Mouse (Mus musculus) heart, embryonic 11.5 days (tissue): ENCODE results near the gene Mrpl4. TPM values are rescaled to one million over a fixed set of nuclear protein-coding genes. Genes with fewer than 3 reads are reported as not detected.
"Not testable (repeated sequence)": the region's sequence is repeated elsewhere in the genome, so short reads cannot be mapped to it uniquely, and the experiment has no call there.

Experiments used
- ATAC-seq: fragments of 200-750 bp; cut with Nextera tagmentation; replicated peaks from 2 replicates; pipeline ENCODE4 v1.8.0; 2017; ENCODE audit warnings: moderate library complexity; ENCODE audit not compliant: insufficient number of reproducible peaks, low FRiP score, low TSS enrichment
- H3K27ac ChIP-seq: fragments of 300-500 bp; sonication (generic); 2 replicates; pipeline ENCODE4 v1.5.1; 2014; ENCODE audit warnings: mild to moderate bottlenecking, low read depth, low read length
- H3K27me3 ChIP-seq: fragments of 300-500 bp; sonication (generic); 2 replicates; pipeline ENCODE4 v1.6.1; 2014; ENCODE audit warnings: mild to moderate bottlenecking, low read length, mixed read lengths; ENCODE audit not compliant: control insufficient read depth, insufficient read depth
- H3K36me3 ChIP-seq: fragments of 300-500 bp; sonication (generic); 2 replicates; pipeline ENCODE4 v1.6.1; 2014; ENCODE audit warnings: mild to moderate bottlenecking, low read length, moderate library complexity, mixed read lengths; ENCODE audit not compliant: control insufficient read depth, insufficient read depth
- H3K4me1 ChIP-seq: fragments of 300-500 bp; sonication (generic); 2 replicates; pipeline ENCODE4 v1.6.1; 2014; ENCODE audit warnings: low read length; ENCODE audit not compliant: control insufficient read depth, insufficient read depth
- H3K4me2 ChIP-seq: fragments of 300-500 bp; sonication (generic); 2 replicates; pipeline ENCODE4 v1.6.1; 2014; ENCODE audit warnings: mild to moderate bottlenecking, moderate library complexity
- H3K4me3 ChIP-seq: fragments of 300-500 bp; sonication (generic); 2 replicates; pipeline ENCODE4 v1.5.1; 2014; ENCODE audit warnings: low read depth, low read length
- H3K9ac ChIP-seq: fragments of 300-500 bp; sonication (generic); 2 replicates; pipeline ENCODE4 v1.6.1; 2014; ENCODE audit warnings: mild to moderate bottlenecking, low read depth, low read length, moderate library complexity
- H3K9me3 ChIP-seq: fragments of 300-500 bp; sonication (generic); replicated peaks from 2 replicates; pipeline ENCODE4 v1.6.1; 2016; ENCODE audit warnings: low read length; ENCODE audit not compliant: control insufficient read depth
- WGBS: fragments of 180-500 bp; shearing (Covaris S2); extraction: QIAGEN DNeasy Blood & Tissue Kit; methylation state at CpG from one replicate; pipeline ENCODE4 v1.1.7; 2014; ENCODE audit not compliant: insufficient replicate concordance; 5-methylcytosine and 5-hydroxymethylcytosine counted together
- polyA plus RNA-seq: library from polyadenylated mRNA; unstranded; fragments of >200 nt; fragmentation: Nextera tagmentation; extraction: Ambion mirVana; gene quantifications from 2 replicates; pipeline ENCODE4 v1.2.1, GENCODE M21; 2014

Gene Mrpl4
- polyA plus RNA-seq, 1 experiment from 2014 or later = 147 TPM

GRCm38 (mm10) chr9:20993165-20993898 is 9.2 kb upstream of the Mrpl4 start:
- Histone ChIP-seq H3K9me3 (no peaks in the 10 kb centered on the region), H3K4me1 (peaks cover 6% of the 10 kb centered on the region; the same call in 1 of the 2 replicates), H3K9ac (no peak overlapping the region), H3K27me3 (no peaks in the 10 kb centered on the region; the same call in 1 of the 2 replicates), H3K4me2 (no peak overlapping the region), H3K36me3 (no peaks in the 10 kb centered on the region), H3K27ac (no peak overlapping the region), H3K4me3 (no peak overlapping the region)
- 55% methylated on average over 5 of the region's 5 CpGs for WGBS
- no peak for ATAC-seq

DNA sequence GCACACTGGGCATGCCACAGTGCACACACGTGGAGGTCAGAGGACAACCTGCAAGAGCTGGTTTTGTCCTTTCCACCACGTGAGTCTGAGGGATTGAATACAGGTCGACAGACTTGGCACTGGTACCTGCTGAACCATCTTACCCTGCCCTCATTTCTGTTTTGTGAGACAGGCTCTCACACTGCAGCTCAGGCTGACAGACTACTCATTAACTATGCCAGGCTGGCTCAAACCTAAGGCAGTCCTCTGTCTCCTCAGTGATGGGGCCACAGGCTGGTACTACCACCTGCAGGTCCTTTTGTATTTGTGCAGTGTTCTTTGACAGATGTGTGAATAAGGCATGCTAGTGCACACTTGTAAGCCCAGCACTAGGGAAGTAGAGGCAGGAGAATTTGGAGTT is 7.5 kb upstream of the Mrpl4 start:
- H3K27ac ChIP-seq = no peak overlapping the region
- 63% methylated on average over 3 of the region's 3 CpGs for WGBS
- H3K36me3 ChIP-seq = no peaks in the 10 kb centered on the region
- no peak for ATAC-seq
- no peak overlapping the region for H3K9ac ChIP-seq
- no peak overlapping the region for H3K4me2 ChIP-seq
- peaks cover 6% of the 10 kb centered on the region; the same call in 1 of the 2 replicates for H3K4me1 ChIP-seq
- no peak overlapping the region for H3K4me3 ChIP-seq
- no peaks in the 10 kb centered on the region for H3K9me3 ChIP-seq
- H3K27me3 ChIP-seq = no peaks in the 10 kb centered on the region

DNA sequence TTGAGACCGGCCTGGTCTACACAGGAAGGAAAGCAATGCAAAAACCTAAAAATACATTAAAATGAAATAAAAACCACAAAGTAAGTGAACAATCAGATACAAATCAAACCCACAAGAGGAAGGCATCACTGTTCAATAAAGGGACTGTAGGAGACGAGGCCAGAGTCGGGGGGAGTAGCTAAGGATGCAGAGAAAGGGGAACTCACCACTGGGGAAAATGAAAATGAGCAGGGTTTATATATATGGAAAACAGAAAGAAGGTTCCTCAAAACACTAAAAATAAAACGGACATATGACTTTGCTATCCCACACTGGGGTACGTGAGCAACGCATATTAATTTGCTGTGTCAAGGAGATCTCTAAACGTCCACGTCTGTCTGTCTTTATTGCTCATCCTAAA is 5.5 kb upstream of the Mrpl4 start:
- ATAC-seq = no peak
- Histone ChIP-seq H3K27me3 (no peaks in the 10 kb centered on the region), H3K36me3 (no peaks in the 10 kb centered on the region), H3K27ac (no peak overlapping the region), H3K4me2 (no peak overlapping the region), H3K9me3 (no peaks in the 10 kb centered on the region), H3K4me1 (no peaks in the 10 kb centered on the region), H3K4me3 (no peak overlapping the region), H3K9ac (no peak overlapping the region)
- WGBS = 83% methylated on average over 8 of the region's 8 CpGs

DNA sequence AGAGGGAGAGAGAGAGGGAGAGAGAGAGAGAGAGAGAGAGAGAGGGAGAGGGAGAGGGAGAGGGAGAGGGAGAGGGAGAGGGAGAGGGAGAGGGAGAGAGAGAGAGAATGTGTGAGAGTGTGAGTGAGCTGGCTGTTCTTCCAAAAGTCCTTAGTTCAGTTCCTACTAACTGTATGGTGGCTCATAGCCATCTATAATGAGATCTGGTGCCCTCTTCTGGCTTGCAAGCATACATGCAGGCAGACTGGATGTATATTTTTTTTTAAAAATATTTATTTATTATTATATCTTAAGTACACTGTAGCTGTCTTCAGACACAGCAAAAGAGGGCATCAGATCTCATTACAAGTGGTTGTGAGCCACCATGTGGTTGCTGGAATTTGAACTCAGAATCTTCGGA is 4.2 kb upstream of the Mrpl4 start:
- not testable (repeated sequence) for H3K9me3 ChIP-seq, H3K4me3 ChIP-seq, ATAC-seq, H3K9ac ChIP-seq, H3K36me3 ChIP-seq, H3K27ac ChIP-seq, H3K4me1 ChIP-seq, H3K4me2 ChIP-seq, H3K27me3 ChIP-seq
- WGBS = 65% methylated on average over 1 of the region's 1 CpGs

- H3K9ac ChIP-seq = no peak overlapping the region
- no peak overlapping the region for H3K4me3 ChIP-seq
- no peaks in the 10 kb centered on the region for H3K4me1 ChIP-seq
- H3K27me3 ChIP-seq = no peaks in the 10 kb centered on the region
- H3K9me3 ChIP-seq = no peaks in the 10 kb centered on the region
- no peak for ATAC-seq
- H3K36me3 ChIP-seq = no peaks in the 10 kb centered on the region
- no peak overlapping the region for H3K4me2 ChIP-seq
- H3K27ac ChIP-seq = no peak overlapping the region
These were observed 1.7 kb upstream of the Mrpl4 start for GRCm38 (mm10) chr9:21000811-21001210.

DNA sequence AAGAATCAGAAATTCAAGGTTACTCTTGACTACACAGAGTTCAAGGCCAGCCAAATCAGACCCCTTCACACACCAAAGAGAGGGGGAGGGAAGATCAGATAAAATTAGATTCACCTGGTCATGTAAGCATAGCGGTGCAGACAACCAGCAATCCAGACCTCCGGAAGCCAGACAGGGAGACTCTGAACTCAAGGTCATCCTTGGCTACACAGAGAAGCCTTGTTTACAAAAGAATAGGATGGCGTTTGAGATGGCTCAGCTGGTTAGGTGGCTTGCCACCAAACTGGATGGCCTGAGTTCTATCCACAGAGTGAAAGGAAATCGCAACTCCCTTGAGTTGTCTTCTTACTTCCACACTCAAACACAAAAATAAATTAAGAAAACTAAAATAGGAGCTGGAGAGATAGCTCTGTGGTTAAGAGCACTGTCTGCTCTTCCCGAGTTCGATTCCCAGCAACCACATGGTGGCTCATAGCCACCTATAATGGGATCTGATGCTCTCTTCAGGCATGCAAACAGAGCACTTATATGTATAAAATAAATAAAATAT is 812 bp upstream of the Mrpl4 start:
- no peak for ATAC-seq
- Histone ChIP-seq H3K27me3 (no peaks in the 10 kb centered on the region), H3K27ac (no peak overlapping the region), H3K4me3 (peak overlapping the region; percentile 80; the same call in 1 of the 2 replicates), H3K4me1 (no peaks in the 10 kb centered on the region), H3K36me3 (peaks cover 6% of the 10 kb centered on the region; the same call in 1 of the 2 replicates), H3K9ac (no peak overlapping the region), H3K9me3 (no peaks in the 10 kb centered on the region), H3K4me2 (no peak overlapping the region)
- 68% methylated on average over 6 of the region's 6 CpGs for WGBS

DNA sequence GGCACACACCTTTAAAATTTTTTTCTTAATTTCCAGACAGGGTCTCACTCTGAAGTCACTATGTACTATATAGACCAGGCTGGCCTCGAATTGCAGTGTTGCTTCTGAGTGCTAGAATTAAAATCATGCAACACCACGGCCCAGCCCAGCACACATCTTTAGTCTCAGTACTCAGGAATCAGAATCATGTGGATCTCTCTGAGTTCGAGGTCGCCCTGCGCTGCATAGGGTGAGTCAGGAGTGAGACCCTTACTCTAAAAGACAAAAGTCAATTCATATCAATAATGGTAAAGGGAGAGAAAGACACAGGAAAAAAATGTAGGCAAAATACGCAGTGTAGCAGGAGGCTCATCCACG is 290 bp upstream of the Mrpl4 start:
- Histone ChIP-seq H3K9ac (peak overlapping the region; percentile 89), H3K36me3 (peaks cover 9% of the 10 kb centered on the region; the same call in 1 of the 2 replicates), H3K4me1 (no peaks in the 10 kb centered on the region), H3K4me3 (peak overlapping the region; percentile 80), H3K9me3 (no peaks in the 10 kb centered on the region), H3K4me2 (peak overlapping the region; percentile 89), H3K27me3 (no peaks in the 10 kb centered on the region), H3K27ac (peak overlapping the region; percentile 73)
- no peak for ATAC-seq
- 15% methylated on average over 7 of the region's 7 CpGs for WGBS

DNA sequence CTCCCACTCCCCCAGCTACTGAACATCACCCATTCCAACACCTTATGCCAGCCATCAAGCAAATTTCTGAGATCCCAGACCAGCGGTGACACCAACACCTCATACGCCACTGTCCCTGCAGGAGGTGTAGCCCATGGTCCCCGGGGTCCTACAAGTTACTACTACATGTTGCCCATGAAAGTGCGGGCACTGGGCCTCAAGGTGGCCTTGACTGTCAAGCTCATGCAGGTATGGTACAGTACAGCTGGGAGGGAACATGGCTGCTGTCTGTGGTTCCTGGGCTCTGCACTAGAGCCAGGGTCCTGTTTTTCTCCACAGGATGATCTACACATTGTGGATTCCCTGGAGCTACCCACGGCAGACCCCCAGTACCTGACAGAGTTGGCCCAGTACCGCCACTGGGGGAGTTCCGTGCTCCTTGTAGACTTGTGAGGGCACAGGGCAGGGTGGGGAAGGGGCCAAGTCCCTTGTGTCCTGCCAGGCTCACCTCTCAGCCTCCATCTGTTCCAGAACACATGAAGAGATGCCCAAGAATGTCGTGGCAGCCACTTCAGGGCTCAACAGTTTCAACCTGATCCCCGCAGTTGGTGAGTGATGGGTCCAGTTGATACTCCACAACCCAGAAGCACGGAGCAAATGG is 4.9 kb downstream of the Mrpl4 start:
- Histone ChIP-seq H3K4me2 (no peak overlapping the region), H3K4me1 (no peaks in the 10 kb centered on the region), H3K9ac (no peak overlapping the region), H3K9me3 (no peaks in the 10 kb centered on the region), H3K4me3 (no peak overlapping the region), H3K27ac (no peak overlapping the region), H3K27me3 (no peaks in the 10 kb centered on the region), H3K36me3 (peaks cover 22% of the 10 kb centered on the region)
- WGBS = 87% methylated on average over 10 of the region's 10 CpGs
- ATAC-seq = no peak
